Mouse (Mus musculus) erythroblast, embryonic 14.5 days (primary cell): ENCODE data around the gene Skap2.

Experiments
- GATA1 ChIP-seq: IDR thresholded peaks from 2 replicates; pipeline ENCODE4 v1.6.1; 2012; ENCODE audit warnings: low read length, inconsistent platforms, mixed read lengths
- TAL1 ChIP-seq: IDR thresholded peaks from 3 replicates; pipeline ENCODE4 v1.6.1; 2012; ENCODE audit warnings: low read length, inconsistent platforms, mixed read lengths

- TF ChIP-seq TAL1 (no peak), GATA1 (no peak)
Measured at GRCm38 (mm10) chr6:51874035-51874434, 138.3 kb downstream of the Skap2 start.
